Mouse (Mus musculus) heart, postnatal 25 days (tissue): ENCODE results near the gene Cpne1. TPM values are rescaled to one million over a fixed set of nuclear protein-coding genes. Genes with fewer than 3 reads are reported as not detected.
"Not testable (repeated sequence)": the region's sequence is repeated elsewhere in the genome, so short reads cannot be mapped to it uniquely, and the experiment has no call there.

Experiments used
- DNase-seq: peaks from one replicate; pipeline ENCODE4 v3.0.0; 2022; ENCODE audit warnings: low spot score
- intact Hi-C: fragments of 180-260 bp; cut with DNase I; formaldehyde crosslinking; loops from one replicate; pipeline ENCODE4 v1.15.1; 2025
- total RNA-seq, 2 experiments: library from RNA; stranded (reverse); gene quantifications; 2 replicates each; pipeline ENCODE4 v1.2.3; 2021

Gene Cpne1
- total RNA-seq, result 10 to 100 TPM; 15.6 to 18.4 TPM

- intact Hi-C loops, result loop anchor here (5.0 kb wide), 1 partner anchor 104 kb away; the partner anchor contains the start of genes 6430550D23Rik and Ergic3
- DNase-seq, result peak; percentile 83
Observed at GRCm38 (mm10) chr2:156111358-156112079, at the start of gene Cpne1, which contains the start of gene Rbm12. Gene Cpne1 (minus strand): TSS chr2:156111965. Gene Rbm12 (minus strand): TSS chr2:156111978.

GRCm38 (mm10) chr2:156151538-156151937 lies 39.8 kb upstream of the Cpne1 start:
- DNase-seq, result no peak
- intact Hi-C loops, result loop anchor here (2.0 to 5.0 kb wide), 2 partner anchors 13 to 126 kb away; no protein-coding TSS in a partner anchor

- no peak for DNase-seq
- intact Hi-C loops, result no loop called here
Observed at GRCm38 (mm10) chr2:156147316-156147915, 35.7 kb upstream of the Cpne1 start.

GRCm38 (mm10) chr2:156146272-156146989 lies 34.7 kb upstream of the Cpne1 start:
- no peak for DNase-seq
- intact Hi-C loops, result no loop called here

- no peak for DNase-seq
- intact Hi-C loops, result no loop called here
Observed at GRCm38 (mm10) chr2:156145486-156146130, 33.8 kb upstream of the Cpne1 start.

- peak; percentile 83 for DNase-seq
- intact Hi-C loops, result loop anchor here (5.0 kb wide), 2 partner anchors 33 to 182 kb away; no protein-coding TSS in a partner anchor
Observed at GRCm38 (mm10) chr2:156143953-156144724, 32.4 kb upstream of the Cpne1 start, which contains the start of the genes Romo1 and Nfs1. Gene Romo1 (plus strand): TSS chr2:156144039. Gene Nfs1 (minus strand): TSS chr2:156144186.

- intact Hi-C loops, result loop anchor here (5.0 kb wide), 2 partner anchors 34 to 181 kb away; no protein-coding TSS in a partner anchor
- no peak for DNase-seq
Observed at GRCm38 (mm10) chr2:156143367-156143766, 31.6 kb upstream of the Cpne1 start.

- intact Hi-C loops, result loop anchor here (5.0 kb wide), 2 partner anchors 34 to 181 kb away; no protein-coding TSS in a partner anchor
- no peak for DNase-seq
Observed at GRCm38 (mm10) chr2:156142820-156143219, 31.1 kb upstream of the Cpne1 start.

GRCm38 (mm10) chr2:156135695-156136094 lies 23.9 kb upstream of the Cpne1 start:
- DNase-seq, result no peak

GRCm38 (mm10) chr2:156134161-156134560 lies 22.4 kb upstream of the Cpne1 start:
- no peak for DNase-seq
- intact Hi-C loops, result no loop called here

More at GRCm38 (mm10) chr2:156135695-156136094, 23.9 kb upstream of the Cpne1 start:
- intact Hi-C loops, result no loop called here

- intact Hi-C loops, result no loop called here
Observed at GRCm38 (mm10) chr2:156126992-156127391, 15.2 kb upstream of the Cpne1 start, which contains the start of gene Gm28036. Gene Gm28036 (minus strand): TSS chr2:156127092.

GRCm38 (mm10) chr2:156123731-156124130 lies 12.0 kb upstream of the Cpne1 start:
- intact Hi-C loops, result no loop called here
- DNase-seq, result no peak

More at GRCm38 (mm10) chr2:156126992-156127391, 15.2 kb upstream of the Cpne1 start, which contains the start of gene Gm28036:
- DNase-seq, result no peak

GRCm38 (mm10) chr2:156119566-156119965 lies 7.8 kb upstream of the Cpne1 start:
- no peak for DNase-seq
- intact Hi-C loops, result no loop called here

GRCm38 (mm10) chr2:156112080-156112423 lies 287 bp upstream of the Cpne1 start:
- DNase-seq, result not testable (repeated sequence)
- intact Hi-C loops, result loop anchor here (5.0 kb wide), 1 partner anchor 105 kb away; the partner anchor contains the start of genes 6430550D23Rik and Ergic3

GRCm38 (mm10) chr2:156110627-156111357 lies 973 bp downstream of the Cpne1 start:
- DNase-seq, result no peak
- intact Hi-C loops, result loop anchor here (5.0 kb wide), 1 partner anchor 103 kb away; the partner anchor contains the start of genes 6430550D23Rik and Ergic3

- no peak for DNase-seq
- intact Hi-C loops, result no loop called here
Observed at GRCm38 (mm10) chr2:156091926-156092325, 19.8 kb downstream of the Cpne1 start.

GRCm38 (mm10) chr2:156089799-156090198 lies 22.0 kb downstream of the Cpne1 start:
- intact Hi-C loops, result no loop called here

More at GRCm38 (mm10) chr2:156089799-156090198, 22.0 kb downstream of the Cpne1 start:
- no peak for DNase-seq
